Mouse (Mus musculus) T-helper 1 cell (primary cell): ENCODE data around the gene Nbeal2.

Source experiments
- in situ Hi-C: fragments of 300-600 bp; cut with MboI, MseI; formaldehyde crosslinking; loops from one replicate; pipeline ENCODE4 v1.15.1; 2025; ENCODE audit warnings: high pct_unique_total_duplicates

Gene Nbeal2

DNA sequence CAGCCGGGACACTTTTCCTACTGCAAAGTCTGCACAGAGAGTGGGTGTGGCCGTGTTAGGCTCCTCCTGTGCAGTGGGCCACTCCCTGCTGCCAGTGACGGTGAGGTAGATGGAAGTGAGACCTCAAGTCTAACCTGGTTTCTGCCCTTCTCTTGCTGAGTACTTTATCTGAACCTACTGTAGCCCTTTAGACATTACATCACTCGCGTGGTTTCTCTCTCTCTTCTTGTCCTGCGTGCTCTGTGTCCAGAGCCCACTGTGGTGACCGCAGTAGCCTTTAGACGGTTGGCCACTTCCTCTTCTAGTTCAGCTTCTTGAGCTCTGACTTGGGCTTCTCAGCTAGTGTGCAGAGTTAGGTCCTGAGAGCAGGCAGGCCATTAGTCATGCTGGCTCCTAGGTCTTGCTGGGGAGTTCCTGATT is 22.5 kb upstream of the Nbeal2 start:
- in situ Hi-C loops, result no loop called here

- in situ Hi-C loops, result no loop called here
Observed at GRCm38 (mm10) chr9:110673107-110673752, 19.3 kb upstream of the Nbeal2 start.

- in situ Hi-C loops, result no loop called here
Observed at GRCm38 (mm10) chr9:110672462-110673106, 18.6 kb upstream of the Nbeal2 start.

DNA sequence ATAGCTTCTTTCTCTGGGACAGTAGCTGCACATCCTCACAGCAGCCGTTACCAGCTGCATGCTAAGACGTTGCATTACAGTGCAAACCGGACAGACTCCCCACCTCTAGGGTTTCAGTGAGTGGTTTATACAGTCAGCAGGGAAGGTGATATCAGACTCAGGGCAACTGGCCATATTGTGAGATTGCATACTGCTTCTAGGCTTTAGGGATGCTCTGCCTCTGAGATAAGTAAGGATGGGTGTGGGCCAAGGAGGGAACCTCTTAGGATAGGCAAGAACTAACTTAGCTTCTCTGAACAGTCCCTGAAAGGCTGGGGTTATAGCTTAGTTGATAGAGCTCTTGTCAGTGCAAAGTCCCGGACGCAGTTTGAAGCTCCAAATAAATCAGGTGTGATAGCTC is 15.8 kb upstream of the Nbeal2 start:
- in situ Hi-C loops, result loop anchor here (10.0 kb wide), 1 partner anchor 595 kb away; no protein-coding TSS in a partner anchor

DNA sequence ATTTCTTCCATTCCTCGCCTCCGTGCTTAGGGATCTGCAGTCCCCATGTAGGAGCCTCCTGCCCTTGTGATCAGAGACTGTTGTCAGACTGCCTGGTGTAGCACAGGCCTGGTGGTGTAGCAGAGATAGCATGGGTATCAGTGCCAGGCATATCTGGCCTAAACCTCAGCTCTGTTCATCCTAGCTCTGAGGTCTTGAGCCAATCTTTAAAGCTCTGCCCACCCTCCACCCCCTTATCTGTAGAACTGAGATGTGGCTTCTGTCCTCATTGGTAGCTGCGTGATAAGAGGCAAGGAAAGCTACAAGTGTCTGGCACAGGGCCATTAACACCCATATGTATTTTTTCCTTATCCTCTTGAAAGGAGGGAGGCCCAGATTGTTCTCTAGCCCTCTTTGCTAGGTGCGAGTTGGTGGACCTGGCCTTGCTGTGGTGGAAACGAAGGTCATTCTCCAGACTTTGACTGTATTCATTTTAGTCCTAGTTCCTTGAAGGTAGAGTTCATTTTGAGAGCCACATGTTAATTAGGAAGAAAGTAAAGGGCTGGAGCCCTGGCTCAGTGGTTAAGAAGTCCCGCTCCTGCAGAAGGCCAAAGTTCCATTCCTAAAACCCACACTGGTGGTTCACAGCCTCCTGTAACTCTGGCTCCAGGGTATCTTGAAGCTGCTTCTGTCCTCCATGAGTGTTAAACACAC is 14.8 kb upstream of the Nbeal2 start:
- in situ Hi-C loops, result loop anchor here (10.0 kb wide), 1 partner anchor 596 kb away; no protein-coding TSS in a partner anchor

- in situ Hi-C loops, result loop anchor here (10.0 kb wide), 1 partner anchor 597 kb away; no protein-coding TSS in a partner anchor
Observed at GRCm38 (mm10) chr9:110667219-110667836, 13.4 kb upstream of the Nbeal2 start.

DNA sequence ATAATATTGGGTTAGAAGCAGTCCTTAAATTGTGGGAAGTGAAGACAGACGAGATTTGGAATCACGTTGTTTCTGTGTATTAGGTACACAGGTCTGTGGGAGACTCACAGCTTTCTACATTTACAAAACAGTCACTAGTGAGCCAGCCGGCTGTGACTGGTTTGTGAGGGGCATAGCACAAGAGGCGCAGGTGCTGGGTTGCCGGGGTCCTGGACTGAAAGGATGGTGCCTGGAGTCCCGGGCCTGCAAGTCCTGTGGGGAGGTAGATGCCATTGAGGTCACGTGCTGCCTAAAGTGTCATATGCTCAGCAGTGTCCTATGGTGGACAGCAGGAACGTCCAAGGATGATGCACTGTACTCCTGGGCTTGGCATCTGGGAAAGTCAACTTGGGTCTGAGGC is 12.4 kb upstream of the Nbeal2 start:
- in situ Hi-C loops, result loop anchor here (10.0 kb wide), 1 partner anchor 598 kb away; no protein-coding TSS in a partner anchor

DNA sequence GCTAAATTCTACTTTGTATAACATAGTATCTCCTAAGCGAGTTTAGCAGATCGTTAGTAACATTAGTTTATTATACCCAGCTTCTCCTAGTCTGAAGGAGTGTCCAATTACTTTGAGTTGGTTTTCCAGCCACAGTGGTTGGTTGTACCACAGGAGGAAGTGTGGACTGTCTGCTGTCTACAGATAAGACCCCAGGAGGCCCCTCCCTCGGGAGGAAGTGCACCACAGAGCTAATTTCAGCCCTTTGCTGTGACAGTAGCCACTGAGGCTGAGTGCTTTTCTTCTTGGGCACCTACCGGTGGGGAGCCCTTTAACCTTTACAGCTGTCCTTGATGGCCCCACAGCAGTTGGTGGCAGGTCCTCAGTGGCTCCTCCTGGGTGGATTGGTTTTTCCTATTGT is 12.0 kb upstream of the Nbeal2 start:
- in situ Hi-C loops, result loop anchor here (10.0 kb wide), 1 partner anchor 599 kb away; no protein-coding TSS in a partner anchor

- in situ Hi-C loops, result loop anchor here (10.0 kb wide), 1 partner anchor 602 kb away; no protein-coding TSS in a partner anchor
Observed at GRCm38 (mm10) chr9:110662844-110663243, 8.9 kb upstream of the Nbeal2 start.

GRCm38 (mm10) chr9:110660856-110661612 is 7.1 kb upstream of the Nbeal2 start:
- in situ Hi-C loops, result loop anchor here (10.0 kb wide), 1 partner anchor 604 kb away; no protein-coding TSS in a partner anchor

DNA sequence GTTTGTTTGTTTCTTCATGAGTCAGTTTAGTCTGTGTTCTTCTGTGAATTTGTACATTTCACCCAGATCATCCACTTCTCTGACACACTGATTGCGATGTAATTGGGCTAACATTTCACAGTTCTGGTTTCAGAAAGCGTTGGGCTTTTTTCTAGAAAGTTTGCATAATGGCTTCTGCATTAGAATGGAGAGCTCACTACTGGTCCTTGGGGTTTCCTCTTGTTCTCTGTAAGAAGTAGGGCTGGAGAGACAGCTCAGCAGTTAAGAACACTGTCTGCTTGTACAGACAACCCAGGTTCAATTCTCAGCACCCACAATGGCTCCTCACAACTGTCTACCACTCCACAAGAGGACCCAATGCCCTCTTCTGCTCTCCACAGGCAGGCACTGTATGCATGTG is 6.2 kb upstream of the Nbeal2 start:
- in situ Hi-C loops, result loop anchor here (10.0 kb wide), 1 partner anchor 605 kb away; no protein-coding TSS in a partner anchor

DNA sequence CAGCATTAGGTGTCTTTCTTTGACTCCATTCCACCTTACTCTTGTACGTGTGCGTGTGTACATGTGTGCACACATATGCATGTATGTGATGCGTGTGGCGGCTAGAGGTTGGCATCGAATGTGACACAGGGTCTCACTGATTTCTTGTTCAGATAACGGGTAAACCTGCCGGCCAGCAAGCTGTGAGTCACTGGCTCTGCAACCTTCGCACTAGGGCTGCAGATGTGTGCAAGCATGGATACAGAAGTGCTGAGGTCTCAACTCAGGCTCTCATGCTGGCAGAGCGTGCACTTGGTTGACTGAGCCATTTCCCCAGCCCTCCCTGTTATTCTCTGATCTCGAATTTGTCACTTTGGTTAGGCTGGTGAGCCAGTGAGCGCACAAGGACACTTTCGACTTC is 5.6 kb upstream of the Nbeal2 start:
- in situ Hi-C loops, result no loop called here

DNA sequence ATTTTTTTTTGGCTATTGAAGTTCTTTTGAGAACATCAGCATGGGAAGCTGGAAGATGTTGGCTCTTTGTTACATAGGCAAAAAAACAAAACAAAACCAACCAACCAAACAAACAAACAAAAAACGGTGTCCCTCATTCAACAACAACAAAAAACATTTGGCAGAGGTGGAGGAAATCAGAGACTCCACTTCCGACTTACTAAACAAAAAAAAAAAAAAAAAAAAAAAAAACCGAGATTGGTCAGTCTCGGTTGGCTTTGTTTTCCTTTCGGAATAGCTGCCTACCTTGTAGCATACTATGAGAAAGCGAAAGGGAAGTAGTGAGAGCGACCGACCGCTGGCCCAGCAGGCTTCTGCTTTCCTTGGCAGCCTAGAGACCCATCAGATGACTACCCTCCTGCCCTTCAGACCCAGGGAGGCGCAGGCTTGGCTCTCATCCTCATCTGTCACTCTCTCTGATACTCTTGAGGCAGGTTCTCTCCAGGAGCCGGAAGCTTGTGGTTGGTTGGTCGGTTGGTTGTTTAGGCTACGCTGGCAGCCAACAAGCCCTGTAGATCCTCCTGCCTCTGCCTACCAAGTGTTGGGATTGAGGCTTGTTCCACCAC is 3.6 kb upstream of the Nbeal2 start:
- in situ Hi-C loops, result no loop called here

DNA sequence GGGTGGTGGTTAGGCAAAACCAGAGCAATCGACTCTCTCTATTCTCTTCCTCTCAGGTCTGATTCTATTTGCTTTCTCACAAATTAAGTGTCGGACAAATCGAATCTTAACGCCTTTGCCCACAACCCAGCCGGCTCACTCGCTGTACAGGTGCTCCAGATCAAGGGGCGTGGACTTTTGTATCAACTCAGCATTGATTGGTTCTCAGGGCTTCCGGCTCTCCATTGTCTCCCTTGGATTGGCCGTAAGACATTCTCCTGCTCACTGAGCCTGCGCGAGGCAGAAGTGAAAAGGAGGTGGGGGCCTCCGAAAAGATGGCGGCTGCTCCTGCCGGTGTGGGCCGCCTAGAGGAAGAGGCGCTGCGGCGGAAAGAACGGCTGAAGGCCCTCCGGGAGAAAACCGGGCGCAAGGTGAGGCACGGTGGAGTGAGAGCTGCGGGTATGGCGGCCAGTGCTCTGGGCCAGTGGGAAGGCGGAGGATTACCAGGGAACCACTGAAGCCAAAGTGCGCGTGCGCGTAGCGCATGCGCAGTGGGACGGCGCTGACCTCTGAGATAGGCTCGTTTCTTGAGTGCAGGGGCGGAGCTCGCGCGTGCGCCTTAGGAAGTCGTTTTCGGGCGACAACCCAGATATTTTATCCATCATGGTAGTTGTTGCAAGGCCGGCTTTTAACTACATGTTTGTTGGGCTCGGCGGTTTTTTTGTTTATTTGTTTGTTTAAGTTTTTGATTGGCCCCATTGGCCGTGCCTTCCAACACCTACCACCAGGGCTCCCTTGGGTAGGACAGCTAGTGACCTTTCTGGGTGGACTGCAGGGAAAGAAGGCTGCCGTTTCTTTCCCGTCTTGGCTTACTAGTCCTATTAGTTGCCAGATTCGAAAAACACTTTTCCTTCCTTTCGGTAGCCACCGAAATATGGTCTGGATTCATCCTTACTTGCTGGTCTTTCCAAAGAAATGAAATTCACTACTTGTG is 2.6 kb upstream of the Nbeal2 start, which contains the start of gene Ccdc12:
TSS of gene Ccdc12 (plus strand) at position 255 of the 973 bp plus-strand sequence.
- in situ Hi-C loops, result no loop called here

DNA sequence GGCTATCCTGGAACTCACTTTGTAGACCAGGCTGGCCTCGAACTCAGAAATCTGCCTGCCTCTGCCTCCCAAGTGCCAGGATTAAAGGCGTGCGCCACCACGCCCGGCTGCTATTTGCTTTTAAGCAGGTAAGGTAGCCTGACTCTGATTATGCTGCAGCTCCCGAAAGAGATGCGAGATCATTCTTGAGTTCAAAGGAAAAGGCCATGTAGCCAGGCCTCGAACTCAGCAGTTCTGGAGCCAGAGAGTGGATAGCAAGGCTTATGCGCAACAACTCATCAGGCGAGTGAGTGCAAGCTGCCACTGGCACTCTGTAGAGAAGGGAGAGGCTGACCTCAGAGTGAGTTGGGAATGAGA is 1.7 kb upstream of the Nbeal2 start:
- in situ Hi-C loops, result no loop called here

- in situ Hi-C loops, result no loop called here
Observed at GRCm38 (mm10) chr9:110654726-110655650, 1.0 kb upstream of the Nbeal2 start.

GRCm38 (mm10) chr9:110652963-110653654 is 852 bp downstream of the Nbeal2 start:
- in situ Hi-C loops, result no loop called here
